Mouse (Mus musculus) limb, embryonic 15.5 days (tissue): ENCODE results near the gene Daglb. TPM values are rescaled to one million over a fixed set of nuclear protein-coding genes. Genes with fewer than 3 reads are reported as not detected.

Experiments
- ATAC-seq: fragments of 200-750 bp; cut with Nextera tagmentation; 2 replicates; pipeline ENCODE4 v1.8.0; 2017; ENCODE audit warnings: low read depth, moderate TSS enrichment; ENCODE audit not compliant: insufficient number of reproducible peaks, low FRiP score, low TSS enrichment
- H3K27ac ChIP-seq: fragments of 300-500 bp; sonication (generic); 2 replicates; pipeline ENCODE4 v1.5.1; 2015; ENCODE audit warnings: moderate library complexity, mild to moderate bottlenecking, inconsistent platforms
- H3K27me3 ChIP-seq: fragments of 300-500 bp; sonication (generic); 2 replicates; pipeline ENCODE4 v1.6.1; 2015; ENCODE audit warnings: inconsistent platforms
- H3K36me3 ChIP-seq: fragments of 300-500 bp; sonication (generic); 2 replicates; pipeline ENCODE4 v1.6.1; 2015; ENCODE audit warnings: inconsistent platforms
- H3K4me1 ChIP-seq: fragments of 300-500 bp; sonication (generic); 2 replicates; pipeline ENCODE4 v1.6.1; 2015; ENCODE audit warnings: inconsistent platforms
- H3K4me2 ChIP-seq: fragments of 300-500 bp; sonication (generic); 2 replicates; pipeline ENCODE4 v1.6.1; 2015; ENCODE audit warnings: mild to moderate bottlenecking, inconsistent platforms
- H3K4me3 ChIP-seq: fragments of 300-500 bp; sonication (generic); 2 replicates; pipeline ENCODE4 v1.5.1; 2015; ENCODE audit warnings: mild to moderate bottlenecking, inconsistent platforms
- H3K9ac ChIP-seq: fragments of 300-500 bp; sonication (generic); 2 replicates; pipeline ENCODE4 v1.6.1; 2015; ENCODE audit warnings: inconsistent platforms
- H3K9me3 ChIP-seq: fragments of 300-500 bp; sonication (generic); 2 replicates; pipeline ENCODE4 v1.6.1; 2016; ENCODE audit warnings: inconsistent platforms
- WGBS: fragments of 180-500 bp; shearing (Covaris S2); methylation state at CpG from one replicate; pipeline ENCODE4 v1.1.7; 2015; 5-methylcytosine and 5-hydroxymethylcytosine counted together
- polyA plus RNA-seq: library from polyadenylated mRNA; unstranded; fragments of >200 nt; fragmentation: Nextera tagmentation; extraction: Ambion mirVana; gene quantifications from 2 replicates; pipeline ENCODE4 v1.2.1, GENCODE M21; 2015

Gene Daglb
- polyA plus RNA-seq: 9.9 and 10.8 TPM in 2 replicates

DNA sequence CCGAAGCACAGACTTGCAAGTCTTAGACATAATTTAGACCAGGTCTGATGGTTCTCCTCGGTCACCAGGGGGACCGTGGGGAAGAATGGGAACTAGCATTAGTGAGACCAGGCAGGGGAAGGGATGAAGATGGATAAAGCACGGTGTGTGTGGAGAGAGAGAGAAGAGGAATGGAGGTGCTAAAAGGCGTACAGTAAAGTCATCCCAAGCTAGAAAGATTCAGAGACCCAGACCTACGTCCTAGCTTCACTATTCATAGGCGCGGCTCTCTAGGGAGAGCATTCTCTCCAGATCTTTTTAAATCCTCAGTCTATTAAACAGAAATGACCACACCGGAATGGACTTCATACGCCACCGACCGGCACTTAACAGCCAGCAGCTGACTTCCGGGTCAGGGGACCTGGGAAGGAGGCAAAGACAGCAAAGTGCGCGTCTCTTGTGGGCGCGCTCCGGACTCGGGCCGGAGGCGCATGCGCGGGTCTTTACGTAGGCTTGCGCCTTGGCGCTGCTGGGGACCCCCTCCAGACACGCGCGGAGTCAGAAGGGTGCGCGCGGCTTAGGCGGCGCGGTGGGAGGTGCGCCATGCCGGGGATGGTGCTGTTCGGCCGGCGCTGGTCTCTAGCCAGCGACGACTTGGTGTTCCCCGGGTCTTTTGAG is at the start of gene Daglb:
Gene Daglb (plus strand): TSS at position 485 of the 657 bp plus-strand sequence.
- Histone ChIP-seq H3K27ac (peak within 1 kb of the TSS; percentile 59), H3K9me3 (no peaks in the 10 kb centered on the region), H3K36me3 (0 out of 2 replicates have a peak, but pooled peaks cover 3% of the 10 kb centered on the region), H3K4me2 (peak within 1 kb of the TSS; percentile 83), H3K4me3 (peak within 1 kb of the TSS; percentile 74), H3K9ac (peak within 1 kb of the TSS; percentile 54), H3K27me3 (no peaks in the 10 kb centered on the region), H3K4me1 (peaks cover 13% of the 10 kb centered on the region)
- peak; percentile 89 for ATAC-seq
- WGBS: under 1% methylated on average over 43 of the region's 43 CpGs

- H3K9me3 ChIP-seq: no peaks in the 10 kb centered on the region
- H3K9ac ChIP-seq: no peak overlapping the region
- H3K4me1 ChIP-seq: no peaks in the 10 kb centered on the region
- WGBS: 78% methylated on average over 4 of the region's 4 CpGs
- H3K4me2 ChIP-seq: no peak overlapping the region
- H3K27ac ChIP-seq: no peak overlapping the region
- ATAC-seq: no peak
- no peaks in the 10 kb centered on the region for H3K27me3 ChIP-seq
- no peak overlapping the region for H3K4me3 ChIP-seq
- H3K36me3 ChIP-seq: peaks cover 63% of the 10 kb centered on the region
These were observed 42.9 kb upstream of the Daglb start for GRCm38 (mm10) chr5:143421484-143421883.

GRCm38 (mm10) chr5:143422990-143423389 is 41.4 kb upstream of the Daglb start:
- ATAC-seq: no peak
- Histone ChIP-seq H3K36me3 (peaks cover 49% of the 10 kb centered on the region), H3K4me2 (no peak overlapping the region), H3K9me3 (no peaks in the 10 kb centered on the region), H3K27me3 (no peaks in the 10 kb centered on the region), H3K9ac (no peak overlapping the region), H3K4me3 (no peak overlapping the region), H3K27ac (no peak overlapping the region), H3K4me1 (no peaks in the 10 kb centered on the region)
- WGBS: 81% methylated on average over 4 of the region's 4 CpGs

- Histone ChIP-seq H3K36me3 (peaks cover 39% of the 10 kb centered on the region), H3K4me3 (no peak overlapping the region), H3K4me2 (no peak overlapping the region), H3K27me3 (no peaks in the 10 kb centered on the region), H3K27ac (no peak overlapping the region), H3K9ac (no peak overlapping the region), H3K9me3 (no peaks in the 10 kb centered on the region), H3K4me1 (no peaks in the 10 kb centered on the region)
- WGBS: 26% methylated on average over 6 of the region's 6 CpGs
- no peak for ATAC-seq
These were observed 40.4 kb upstream of the Daglb start for GRCm38 (mm10) chr5:143423899-143424519.

DNA sequence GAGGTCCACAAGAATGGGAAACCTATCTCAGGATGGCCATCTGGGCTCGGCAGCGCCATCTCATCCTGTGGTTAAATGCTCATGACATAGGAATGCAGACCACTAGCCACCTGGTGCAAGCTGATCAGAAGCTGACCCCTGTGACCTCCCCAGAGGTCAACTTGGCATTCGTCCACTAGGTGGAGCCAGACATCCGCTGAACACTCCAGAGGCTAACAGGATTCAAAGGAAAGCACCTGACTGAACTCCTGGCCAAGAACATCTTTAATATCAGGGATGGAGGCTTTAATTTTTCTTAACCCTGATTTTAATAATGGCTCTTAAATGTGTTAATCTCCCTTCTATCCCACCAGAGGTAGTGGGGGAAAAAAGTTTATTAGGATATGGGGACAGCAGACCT is 30.0 kb upstream of the Daglb start:
- H3K27me3 ChIP-seq: no peaks in the 10 kb centered on the region
- H3K9me3 ChIP-seq: no peaks in the 10 kb centered on the region
- no peak for ATAC-seq
- H3K36me3 ChIP-seq: no peaks in the 10 kb centered on the region
- no peak overlapping the region for H3K9ac ChIP-seq
- no peaks in the 10 kb centered on the region for H3K4me1 ChIP-seq
- no peak overlapping the region for H3K4me3 ChIP-seq
- WGBS: under 1% methylated on average over 4 of the region's 4 CpGs
- no peak overlapping the region for H3K27ac ChIP-seq
- no peak overlapping the region for H3K4me2 ChIP-seq

GRCm38 (mm10) chr5:143441298-143441697 is 23.1 kb upstream of the Daglb start:
- H3K27ac ChIP-seq: no peak overlapping the region
- H3K4me1 ChIP-seq: no peaks in the 10 kb centered on the region
- H3K4me2 ChIP-seq: no peak overlapping the region
- ATAC-seq: no peak
- no peaks in the 10 kb centered on the region for H3K9me3 ChIP-seq
- 68% methylated on average over 3 of the region's 3 CpGs for WGBS
- H3K27me3 ChIP-seq: no peaks in the 10 kb centered on the region
- H3K9ac ChIP-seq: no peak overlapping the region
- no peak overlapping the region for H3K4me3 ChIP-seq
- H3K36me3 ChIP-seq: no peaks in the 10 kb centered on the region

DNA sequence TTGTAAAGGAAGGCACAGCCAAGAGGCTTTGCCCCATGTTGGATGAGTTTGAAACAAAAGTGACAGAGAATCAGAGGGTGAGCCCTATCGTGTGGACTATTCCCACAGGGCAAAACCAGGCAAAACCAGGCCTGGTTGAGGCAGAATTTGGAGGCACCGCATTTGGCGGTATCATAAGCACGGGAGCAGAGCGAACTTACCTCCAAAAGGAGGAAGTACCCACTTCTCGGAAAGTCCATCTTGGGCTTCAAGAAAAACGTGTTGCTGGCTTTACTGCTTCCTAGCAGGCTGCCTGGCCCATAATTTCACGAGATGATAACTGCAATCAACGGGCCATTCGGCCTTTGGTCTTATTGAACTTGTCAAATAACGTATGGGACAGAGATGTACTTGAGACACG is 22.6 kb upstream of the Daglb start:
- H3K9me3 ChIP-seq: no peaks in the 10 kb centered on the region
- WGBS: 78% methylated on average over 12 of the region's 12 CpGs
- H3K4me2 ChIP-seq: no peak overlapping the region
- no peak overlapping the region for H3K4me3 ChIP-seq
- no peak overlapping the region for H3K9ac ChIP-seq
- no peaks in the 10 kb centered on the region for H3K27me3 ChIP-seq
- H3K27ac ChIP-seq: no peak overlapping the region
- ATAC-seq: no peak
- no peaks in the 10 kb centered on the region for H3K4me1 ChIP-seq
- H3K36me3 ChIP-seq: no peaks in the 10 kb centered on the region

DNA sequence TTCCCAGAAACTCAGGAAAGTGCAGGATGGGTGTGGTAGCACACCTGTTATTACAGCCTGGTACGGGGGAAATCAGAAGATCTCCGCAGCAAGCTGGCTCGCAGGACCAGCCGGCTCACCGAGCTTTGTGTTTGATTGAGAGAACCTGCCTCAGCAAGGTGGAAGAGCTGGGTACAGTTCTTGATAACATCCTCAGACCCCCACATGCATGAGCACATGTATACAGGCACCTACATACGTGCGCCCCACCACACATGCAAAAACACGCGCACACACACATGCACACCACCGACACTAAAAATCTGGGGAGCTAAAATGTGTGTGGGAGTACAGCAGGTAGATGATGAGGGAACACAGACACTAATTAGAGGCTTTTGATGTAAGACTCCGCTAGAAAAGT is 713 bp upstream of the Daglb start:
- peaks cover 13% of the 10 kb centered on the region for H3K4me1 ChIP-seq
- no peak for ATAC-seq
- H3K4me2 ChIP-seq: peak overlapping the region; percentile 83
- H3K27ac ChIP-seq: no peak overlapping the region
- H3K27me3 ChIP-seq: no peaks in the 10 kb centered on the region
- H3K9me3 ChIP-seq: no peaks in the 10 kb centered on the region
- H3K36me3 ChIP-seq: 0 out of 2 replicates have a peak, but pooled peaks cover 3% of the 10 kb centered on the region
- H3K9ac ChIP-seq: no peak overlapping the region; the same call in 1 of the 2 replicates
- peak overlapping the region; percentile 74 for H3K4me3 ChIP-seq
- 69% methylated on average over 11 of the region's 11 CpGs for WGBS

GRCm38 (mm10) chr5:143464757-143465118 is 354 bp downstream of the Daglb start:
- peak overlapping the region; percentile 59 for H3K27ac ChIP-seq
- H3K4me3 ChIP-seq: peak overlapping the region; percentile 74
- 0 out of 2 replicates have a peak, but pooled peaks cover 3% of the 10 kb centered on the region for H3K36me3 ChIP-seq
- peak overlapping the region; percentile 54 for H3K9ac ChIP-seq
- H3K9me3 ChIP-seq: no peaks in the 10 kb centered on the region
- H3K4me1 ChIP-seq: peaks cover 13% of the 10 kb centered on the region
- no peaks in the 10 kb centered on the region for H3K27me3 ChIP-seq
- ATAC-seq: 0 out of 2 replicates have a peak, but pooled peaks have one; percentile 36
- peak overlapping the region; percentile 83 for H3K4me2 ChIP-seq
- 0% methylated on average over 20 of the region's 20 CpGs for WGBS

GRCm38 (mm10) chr5:143465156-143466085 is 1.0 kb downstream of the Daglb start:
- H3K36me3 ChIP-seq: 0 out of 2 replicates have a peak, but pooled peaks cover 3% of the 10 kb centered on the region
- H3K9me3 ChIP-seq: no peaks in the 10 kb centered on the region
- WGBS: 34% methylated on average over 23 of the region's 23 CpGs
- H3K4me1 ChIP-seq: peaks cover 13% of the 10 kb centered on the region
- peak overlapping the region; percentile 83 for H3K4me2 ChIP-seq
- peak overlapping the region; percentile 54 for H3K9ac ChIP-seq
- no peaks in the 10 kb centered on the region for H3K27me3 ChIP-seq
- ATAC-seq: no peak
- H3K4me3 ChIP-seq: peak overlapping the region; percentile 74
- no peak overlapping the region for H3K27ac ChIP-seq

DNA sequence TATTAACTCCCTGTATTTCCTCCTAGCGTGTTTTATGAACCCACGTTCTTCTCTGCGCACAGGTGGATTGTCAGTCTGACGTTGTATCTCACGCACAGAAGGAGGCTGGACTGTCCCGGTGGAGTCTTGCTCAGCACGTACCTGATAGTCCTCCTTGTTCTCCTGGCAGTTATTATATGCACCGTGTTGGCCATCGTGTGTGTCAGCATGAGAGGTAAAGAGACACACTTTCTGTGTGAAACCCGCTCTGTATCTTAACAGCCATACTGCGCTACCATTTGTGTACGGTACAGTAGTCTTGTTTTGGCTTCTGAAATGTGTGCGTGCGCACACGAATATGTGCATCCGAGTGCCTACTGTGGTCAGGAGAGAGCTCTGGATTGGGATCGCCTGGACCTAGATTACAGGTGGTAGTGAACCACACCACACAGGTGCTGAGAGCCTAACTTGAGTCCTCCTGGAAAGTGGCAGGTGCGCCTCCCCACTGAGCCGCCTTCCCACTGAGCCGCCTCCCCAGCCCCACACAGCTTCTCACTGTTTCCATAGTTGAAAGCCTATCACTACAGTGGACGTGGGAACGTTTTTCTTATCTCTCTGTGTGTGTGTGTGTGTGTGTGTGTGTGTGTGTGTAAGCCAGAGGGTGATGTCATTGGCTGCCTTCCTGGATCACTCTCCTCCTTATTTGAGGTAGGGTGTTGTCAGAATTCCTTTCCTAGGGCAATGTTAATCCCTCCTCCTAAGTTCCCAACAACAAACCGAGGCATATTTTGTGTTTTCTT is 2.7 kb downstream of the Daglb start:
- no peak overlapping the region for H3K27ac ChIP-seq
- no peak overlapping the region for H3K9ac ChIP-seq
- 89% methylated on average over 23 of the region's 23 CpGs for WGBS
- H3K4me1 ChIP-seq: peaks cover 13% of the 10 kb centered on the region
- no peaks in the 10 kb centered on the region for H3K27me3 ChIP-seq
- 0 out of 2 replicates have a peak, but pooled peaks cover 3% of the 10 kb centered on the region for H3K36me3 ChIP-seq
- H3K4me2 ChIP-seq: no peak overlapping the region
- ATAC-seq: no peak
- no peaks in the 10 kb centered on the region for H3K9me3 ChIP-seq
- no peak overlapping the region for H3K4me3 ChIP-seq
